Comparison of ENCODE assay signal across 10 mouse cellular contexts in the genomic region with DNA sequence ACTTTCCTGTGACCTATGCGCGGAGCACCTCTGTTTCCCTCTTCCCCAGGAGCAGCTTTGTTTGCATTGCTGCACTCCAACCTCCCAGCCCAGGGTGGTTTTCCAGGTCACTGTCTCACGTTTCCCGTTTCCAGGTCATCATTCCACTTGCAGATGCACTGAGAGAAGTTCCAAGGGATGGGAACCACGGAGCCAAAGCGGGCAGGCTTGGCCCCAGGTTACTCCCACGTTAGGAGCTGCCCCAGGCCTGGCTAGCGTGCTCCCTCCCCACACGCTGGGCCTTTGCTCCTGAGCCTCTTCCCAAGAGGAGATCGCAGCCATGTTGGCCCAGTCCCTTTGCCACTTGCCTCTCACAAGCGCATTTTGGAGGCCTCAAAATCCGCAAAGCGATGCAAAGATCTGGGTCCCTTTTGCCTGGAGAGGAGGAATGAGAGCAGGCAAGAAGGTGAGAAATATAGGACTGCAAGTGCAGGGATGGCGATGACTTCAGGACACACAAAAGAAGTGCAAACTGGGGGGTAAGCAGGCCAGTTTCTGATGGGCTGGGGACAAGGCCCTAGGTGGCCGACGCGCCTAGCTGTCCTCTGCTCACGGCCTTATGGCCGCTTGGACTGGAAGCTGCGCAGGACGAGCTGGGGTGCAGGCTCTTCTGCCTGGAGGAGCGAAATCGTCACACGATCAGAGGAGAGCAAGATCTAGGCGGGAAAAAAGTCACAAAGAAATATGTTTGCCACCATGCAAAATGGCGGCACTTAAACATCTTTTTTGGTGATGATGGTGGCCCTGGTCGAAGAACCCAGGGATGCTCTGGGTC. TPM values are rescaled to one million over a fixed set of nuclear protein-coding genes. Genes with fewer than 3 reads are reported as not detected.
DNase-seq lines count a peak whose midpoint lies in the region; ATAC-seq and TF ChIP-seq lines count a peak whose summit lies in the region.
"Had no signal": no experiment of that assay in that cellular context is flagged by ENCODE, and none has a peak within 500 bp of the region (broad histone marks: within the 10 kb centered on the region; RNA-seq: fewer than 3 reads in every experiment).

No protein-coding gene starts in this region.

- 49% methylated on average over 27 of the region's 27 CpGs for WGBS in heart, embryonic 15.5 days
- 9% methylated on average over 27 of the region's 27 CpGs for WGBS in embryonic facial prominence, embryonic 12.5 days
- 36% methylated on average over 27 of the region's 27 CpGs for WGBS in kidney, embryonic 16.5 days
- WGBS in midbrain, postnatal 0 days, result 19% methylated on average over 27 of the region's 27 CpGs

- no peak for DNase-seq in heart, adult 9 months (ENCODE audit: low spot score in 2 of 2)
- no peak for DNase-seq in midbrain, postnatal 0 days (ENCODE audit: low spot score)
- no peak for DNase-seq in urinary bladder, postnatal 25 days (ENCODE audit: low spot score)
- DNase-seq in adrenal gland, postnatal 14 days, result no peak

- no peaks in the 10 kb centered on the region for H3K27me3 ChIP-seq in heart, embryonic 15.5 days
- H3K27me3 ChIP-seq in embryonic facial prominence, embryonic 12.5 days, result no peaks in the 10 kb centered on the region
- H3K27me3 ChIP-seq in kidney, embryonic 16.5 days (ENCODE audit: insufficient read depth, low read length), result no peaks in the 10 kb centered on the region
- no peaks in the 10 kb centered on the region for H3K27me3 ChIP-seq in midbrain, postnatal 0 days (ENCODE audit: insufficient read depth, low read length)

- no peaks in the 10 kb centered on the region for H3K9me3 ChIP-seq in heart, embryonic 15.5 days (replicated peaks)
- no peaks in the 10 kb centered on the region for H3K9me3 ChIP-seq in embryonic facial prominence, embryonic 12.5 days
- no peaks in the 10 kb centered on the region for H3K9me3 ChIP-seq in kidney, embryonic 16.5 days (ENCODE audit: low read length)
- H3K9me3 ChIP-seq in midbrain, postnatal 0 days (ENCODE audit: low read length), result no peaks in the 10 kb centered on the region
- H3K9me3 ChIP-seq: G1E had no signal

- no peaks in the 10 kb centered on the region for H3K36me3 ChIP-seq in heart, embryonic 15.5 days
- H3K36me3 ChIP-seq in embryonic facial prominence, embryonic 12.5 days, result no peaks in the 10 kb centered on the region
- H3K36me3 ChIP-seq in kidney, embryonic 16.5 days (ENCODE audit: insufficient read depth, low read length), result no peaks in the 10 kb centered on the region
- no peaks in the 10 kb centered on the region for H3K36me3 ChIP-seq in midbrain, postnatal 0 days (ENCODE audit: insufficient read depth, low read length)
- H3K36me3 ChIP-seq: G1E had no signal

- peaks cover 50% of the 10 kb centered on the region for H3K4me1 ChIP-seq in heart, embryonic 15.5 days (replicated peaks)
- H3K4me1 ChIP-seq in embryonic facial prominence, embryonic 12.5 days, result peaks cover 49% of the 10 kb centered on the region
- peaks cover 63% of the 10 kb centered on the region for H3K4me1 ChIP-seq in kidney, embryonic 16.5 days (ENCODE audit: insufficient read depth, low read length)
- peaks cover 10% of the 10 kb centered on the region; the same call in 1 of the 2 replicates for H3K4me1 ChIP-seq in midbrain, postnatal 0 days (ENCODE audit: insufficient read depth, low read length)

- peak overlapping the region; percentile 7; the same call in 1 of the 2 replicates for H3K4me3 ChIP-seq in heart, embryonic 15.5 days
- H3K4me3 ChIP-seq in embryonic facial prominence, embryonic 12.5 days, result peak overlapping the region; percentile 32
- H3K4me3 ChIP-seq in kidney, embryonic 16.5 days (ENCODE audit: low read length), result peak overlapping the region; percentile 16
- no peak overlapping the region for H3K4me3 ChIP-seq in midbrain, postnatal 0 days (ENCODE audit: low read depth, low read length)

- peak overlapping the region; percentile 66 for H3K4me2 ChIP-seq in heart, embryonic 15.5 days
- peak overlapping the region; percentile 79 for H3K4me2 ChIP-seq in embryonic facial prominence, embryonic 12.5 days (replicated peaks)
- peak overlapping the region; percentile 53 for H3K4me2 ChIP-seq in kidney, embryonic 16.5 days (replicated peaks; ENCODE audit: low read depth, low read length)
- H3K4me2 ChIP-seq in midbrain, postnatal 0 days (ENCODE audit: low read depth, low read length, poor library complexity, severe bottlenecking), result peak overlapping the region; percentile 45

- TF ChIP-seq CTCF in midbrain, postnatal 0 days (IDR thresholded peaks at IDR 0.05), result no peak

- no peak overlapping the region for H3K9ac ChIP-seq in heart, embryonic 15.5 days
- peak overlapping the region; percentile 72 for H3K9ac ChIP-seq in embryonic facial prominence, embryonic 12.5 days
- H3K9ac ChIP-seq in kidney, embryonic 16.5 days (replicated peaks; ENCODE audit: low read length), result peak overlapping the region; percentile 76
- peak overlapping the region; percentile 40 for H3K9ac ChIP-seq in midbrain, postnatal 0 days (replicated peaks; ENCODE audit: low read length, poor library complexity, severe bottlenecking)

- peak overlapping the region; percentile 64 for H3K27ac ChIP-seq in heart, embryonic 15.5 days
- H3K27ac ChIP-seq in embryonic facial prominence, embryonic 12.5 days, result peak overlapping the region; percentile 88
- peak overlapping the region; percentile 89 for H3K27ac ChIP-seq in kidney, embryonic 16.5 days (ENCODE audit: low read length)
- H3K27ac ChIP-seq in midbrain, postnatal 0 days (ENCODE audit: low read depth, low read length), result peak overlapping the region; percentile 55

- peak; percentile 53; the same call in 1 of the 2 replicates for ATAC-seq in heart, embryonic 15.5 days (replicated peaks; ENCODE audit: insufficient number of reproducible peaks, insufficient read depth, low FRiP score, low read depth)
- 0 out of 2 replicates have a peak, but pooled peaks have one; percentile 23 for ATAC-seq in embryonic facial prominence, embryonic 12.5 days (ENCODE audit: insufficient number of reproducible peaks, insufficient read depth, low FRiP score, low TSS enrichment)
- peak; percentile 82 for ATAC-seq in kidney, embryonic 16.5 days (ENCODE audit: low FRiP score, low TSS enrichment)
- ATAC-seq in midbrain, postnatal 0 days (ENCODE audit: low FRiP score), result peak; percentile 35; the same call in 1 of the 2 replicates
- ATAC-seq in erythroblast, adult 5-6 weeks (replicated peaks; ENCODE audit: low FRiP score, poor library complexity, severe bottlenecking), result no peak

RNA-seq across cellular contexts. Expression of a gene that starts 3.0 kb away (rescaled TPM):
- 11.6 and 13.2 TPM in 2 replicates for polyA plus RNA-seq in heart, embryonic 15.5 days (2015; fragmentation: Nextera tagmentation; extraction: Ambion mirVana)
- 16.4 and 18.7 TPM in 2 replicates for polyA plus RNA-seq in embryonic facial prominence, embryonic 12.5 days (2016; fragmentation: Nextera tagmentation; extraction: Ambion mirVana)
- polyA plus RNA-seq in kidney, embryonic 16.5 days (2015; fragmentation: Nextera tagmentation; extraction: Ambion mirVana), result 14.1 and 16.2 TPM in 2 replicates
- total RNA-seq in midbrain, postnatal 0 days (2014; rRNA removed), result 2.4 and 3.6 TPM in 2 replicates
- 9.7 and 10.3 TPM in 2 replicates for polyA plus RNA-seq in midbrain, postnatal 0 days (2015; fragmentation: Nextera tagmentation; extraction: Ambion mirVana)
- not detected in 2 replicates for total RNA-seq in erythroblast, adult 5-6 weeks (2015; ENCODE audit: low replicate concordance)
- not detected in 2 replicates for total RNA-seq in erythroblast, adult 5-6 weeks (2017; ENCODE audit: low replicate concordance)
- 1.7 and 1.8 TPM in 2 replicates for total RNA-seq in adrenal gland, postnatal 14 days (2021)
- total RNA-seq: megakaryocyte progenitor cell, adult 5-6 weeks had no signal

RNA-seq across cellular contexts. Expression of a gene that starts 8.3 kb away (rescaled TPM):
- polyA plus RNA-seq in heart, embryonic 15.5 days (2015; fragmentation: Nextera tagmentation; extraction: Ambion mirVana), result 4.8 and 5.3 TPM in 2 replicates
- 14.2 and 14.7 TPM in 2 replicates for polyA plus RNA-seq in embryonic facial prominence, embryonic 12.5 days (2016; fragmentation: Nextera tagmentation; extraction: Ambion mirVana)
- polyA plus RNA-seq in kidney, embryonic 16.5 days (2015; fragmentation: Nextera tagmentation; extraction: Ambion mirVana), result 8.8 and 9.2 TPM in 2 replicates
- 12.1 and 12.4 TPM in 2 replicates for total RNA-seq in midbrain, postnatal 0 days (2014; rRNA removed)
- polyA plus RNA-seq in midbrain, postnatal 0 days (2015; fragmentation: Nextera tagmentation; extraction: Ambion mirVana), result 3.5 and 4.3 TPM in 2 replicates
- total RNA-seq in erythroblast, adult 5-6 weeks (2015; ENCODE audit: low replicate concordance), result not detected in 2 replicates
- 0.42 and 0.51 TPM in 2 replicates for total RNA-seq in erythroblast, adult 5-6 weeks (2017; ENCODE audit: low replicate concordance)
- total RNA-seq in adrenal gland, postnatal 14 days (2021), result 4.5 and 4.8 TPM in 2 replicates
- total RNA-seq: megakaryocyte progenitor cell, adult 5-6 weeks had no signal

RNA-seq across cellular contexts. Expression of a gene that starts 14.5 kb away (rescaled TPM):
- 35.1 and 36.0 TPM in 2 replicates for polyA plus RNA-seq in heart, embryonic 15.5 days (2015; fragmentation: Nextera tagmentation; extraction: Ambion mirVana)
- polyA plus RNA-seq in embryonic facial prominence, embryonic 12.5 days (2016; fragmentation: Nextera tagmentation; extraction: Ambion mirVana), result 69.9 and 73.8 TPM in 2 replicates
- 63.4 and 73.6 TPM in 2 replicates for polyA plus RNA-seq in kidney, embryonic 16.5 days (2015; fragmentation: Nextera tagmentation; extraction: Ambion mirVana)
- 22.7 and 96.5 TPM in 2 replicates for total RNA-seq in midbrain, postnatal 0 days (2014; rRNA removed)
- polyA plus RNA-seq in midbrain, postnatal 0 days (2015; fragmentation: Nextera tagmentation; extraction: Ambion mirVana), result 23.9 and 28.9 TPM in 2 replicates
- 20.8 and 27.4 TPM in 2 replicates for total RNA-seq in erythroblast, adult 5-6 weeks (2015; ENCODE audit: low replicate concordance)
- 18.1 and 18.3 TPM in 2 replicates for total RNA-seq in erythroblast, adult 5-6 weeks (2017; ENCODE audit: low replicate concordance)
- 39.1 and 56.4 TPM in 2 replicates for total RNA-seq in adrenal gland, postnatal 14 days (2021)

RNA-seq across cellular contexts. Expression of a gene that starts 43.8 kb away (rescaled TPM):
- not detected in 2 replicates for polyA plus RNA-seq in heart, embryonic 15.5 days (2015; fragmentation: Nextera tagmentation; extraction: Ambion mirVana)
- not detected in 2 replicates for polyA plus RNA-seq in embryonic facial prominence, embryonic 12.5 days (2016; fragmentation: Nextera tagmentation; extraction: Ambion mirVana)
- polyA plus RNA-seq in kidney, embryonic 16.5 days (2015; fragmentation: Nextera tagmentation; extraction: Ambion mirVana), result not detected in 2 replicates
- not detected in 2 replicates for total RNA-seq in midbrain, postnatal 0 days (2014; rRNA removed)
- polyA plus RNA-seq in midbrain, postnatal 0 days (2015; fragmentation: Nextera tagmentation; extraction: Ambion mirVana), result not detected in 2 replicates
- not detected in 2 replicates for total RNA-seq in erythroblast, adult 5-6 weeks (2015; ENCODE audit: low replicate concordance)
- total RNA-seq in erythroblast, adult 5-6 weeks (2017; ENCODE audit: low replicate concordance), result not detected in 2 replicates
- total RNA-seq in adrenal gland, postnatal 14 days (2021), result not detected in 2 replicates
- total RNA-seq: G1E; megakaryocyte progenitor cell, adult 5-6 weeks had no signal
- polyA plus RNA-seq: G1E had no signal
